ENCODE assay signal across 8 mouse cellular contexts in the genomic region with DNA sequence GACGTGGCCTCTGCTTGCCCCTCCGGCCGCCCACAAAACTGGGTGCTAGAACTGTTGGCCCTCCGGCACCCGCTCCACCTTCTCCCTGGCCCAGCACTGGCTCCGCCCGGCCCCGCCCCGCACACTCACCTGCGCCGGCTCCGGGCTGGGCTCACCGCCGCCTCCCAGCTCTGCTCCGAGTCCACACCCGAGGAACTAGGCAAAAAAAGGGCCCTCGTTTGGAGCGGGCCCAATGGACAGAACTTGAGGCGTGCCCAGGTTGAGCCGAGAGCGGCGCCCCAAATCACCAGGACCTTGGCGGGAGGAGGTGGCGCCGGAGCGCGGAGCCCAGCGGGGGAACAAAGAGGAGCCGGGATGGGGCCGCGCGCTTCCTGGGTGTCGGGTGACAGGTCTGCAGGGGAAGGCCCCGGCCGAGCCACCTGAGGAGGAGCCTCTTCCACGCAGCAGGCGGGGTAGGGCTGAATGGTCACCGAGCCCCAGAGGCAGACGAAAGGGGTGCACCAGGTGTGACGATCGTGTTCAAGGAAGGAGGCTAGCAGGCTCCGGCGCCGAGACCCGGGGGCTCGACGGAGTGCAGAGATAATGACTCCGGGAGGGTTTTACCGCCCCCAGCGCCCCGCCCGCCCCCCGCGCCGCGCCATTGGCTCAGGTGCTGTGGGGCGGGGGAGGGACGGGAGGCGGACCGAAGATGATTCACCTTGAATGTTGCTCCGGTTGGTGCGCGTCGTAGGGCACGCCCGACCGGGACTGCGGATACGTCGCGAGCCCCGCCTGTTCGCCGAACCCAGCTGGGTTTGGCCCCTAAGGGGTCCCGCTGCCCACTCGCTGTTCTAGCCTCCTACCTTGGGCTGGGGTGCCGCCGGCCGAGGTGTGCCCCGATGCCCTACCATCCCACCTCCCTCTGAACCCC.
DNase-seq lines count a peak whose midpoint lies in the region; ATAC-seq and TF ChIP-seq lines count a peak whose summit lies in the region.

No protein-coding gene starts in this region.

- peaks cover 0 to 6% of the 10 kb centered on the region in 2 experiments; a peak in 2 of 4 replicates for H3K4me1 ChIP-seq in MEL (ENCODE audit: control insufficient read depth in 1 of 2, insufficient read depth in 2 of 2, low read length in 2 of 2)
- peaks cover 22% of the 10 kb centered on the region for H3K4me1 ChIP-seq in forebrain, embryonic 11.5 days (replicated peaks; ENCODE audit: control insufficient read depth, insufficient read depth, low read length)
- H3K4me1 ChIP-seq in testis, adult 2 months (ENCODE audit: control insufficient read depth, insufficient read depth, low read length), result peaks cover 34% of the 10 kb centered on the region

- H3K9ac ChIP-seq in MEL (ENCODE audit: control insufficient read depth, low read depth, low read length, poor library complexity, severe bottlenecking), result peak overlapping the region; percentile 68
- H3K9ac ChIP-seq in forebrain, embryonic 11.5 days (ENCODE audit: low read length), result no peak overlapping the region; the same call in 1 of the 2 replicates

- H3K27ac ChIP-seq in MEL (ENCODE audit: control insufficient read depth, low read depth, low read length), result no peak overlapping the region
- H3K27ac ChIP-seq in forebrain, embryonic 11.5 days (ENCODE audit: low read depth, low read length), result no peak overlapping the region
- H3K27ac ChIP-seq in testis, adult 2 months (ENCODE audit: control insufficient read depth, insufficient read depth, low read depth, low read length), result no peak overlapping the region

- peak overlapping the region; percentile 77 to 96 for H3K4me3 ChIP-seq in MEL (ENCODE audit: control insufficient read depth in 1 of 2, insufficient read depth in 1 of 2, low read depth in 2 of 2, low read length in 2 of 2)
- H3K4me3 ChIP-seq in forebrain, embryonic 11.5 days (ENCODE audit: low read depth, low read length), result peak overlapping the region; percentile 23
- H3K4me3 ChIP-seq in testis, adult 2 months (ENCODE audit: control insufficient read depth, low read depth, low read length), result peak overlapping the region; percentile 60

- intact Hi-C loops in gastrocnemius, postnatal 14 days (cut with DNase I; ENCODE audit: low total_unique reads), result no loop called here

- H3K4me2 ChIP-seq in forebrain, embryonic 11.5 days (ENCODE audit: low read depth, low read length, severe bottlenecking), result peak overlapping the region; percentile 44

- 0 out of 2 replicates have a peak, but pooled peaks have one; percentile 19 for ATAC-seq in forebrain, embryonic 11.5 days (replicated peaks; ENCODE audit: low FRiP score)

- H3K79me2 ChIP-seq in MEL (ENCODE audit: control insufficient read depth, insufficient read depth, low read length, poor library complexity), result no peaks in the 10 kb centered on the region; the same call in 1 of the 2 replicates

- peak; percentile 13 to 66 for TF ChIP-seq POLR2A in MEL (IDR thresholded peaks at IDR 0.05; ENCODE audit: control insufficient read depth in 1 of 2, insufficient read depth in 1 of 2, low read depth in 1 of 2, low read length in 2 of 2, poor library complexity in 1 of 2)
- TF ChIP-seq POLR2A in testis, adult 2 months (IDR thresholded peaks at IDR 0.05; ENCODE audit: control insufficient read depth, low read depth, low read length), result no peak

- H3K36me3 ChIP-seq in MEL (ENCODE audit: control insufficient read depth in 1 of 2, insufficient read depth in 2 of 2, low read length in 2 of 2), result no peaks in the 10 kb centered on the region
- H3K36me3 ChIP-seq in forebrain, embryonic 11.5 days (ENCODE audit: control insufficient read depth, insufficient read depth, low read length), result no peaks in the 10 kb centered on the region
- no peaks in the 10 kb centered on the region for H3K36me3 ChIP-seq in testis, adult 2 months (ENCODE audit: control insufficient read depth, insufficient read depth, low read length)

- TF ChIP-seq CTCF in MEL (IDR thresholded peaks at IDR 0.05 in 2 of 3, conservative IDR thresholded peaks at IDR 0.05 in 1 of 3; ENCODE audit: control insufficient read depth in 1 of 3, insufficient read depth in 1 of 3, low read depth in 2 of 3, low read length in 3 of 3, poor library complexity in 1 of 3, severe bottlenecking in 1 of 3), result no peak
- no peak for TF ChIP-seq CTCF in testis, adult 2 months (IDR thresholded peaks at IDR 0.05; ENCODE audit: control insufficient read depth, insufficient read depth, insufficient replicate concordance, low read depth, low read length)

- WGBS in forebrain, embryonic 11.5 days, result under 1% methylated on average over 79 of the region's 80 CpGs

- no peaks in the 10 kb centered on the region for H3K9me3 ChIP-seq in MEL (replicated peaks; ENCODE audit: insufficient read depth, low read length)
- no peaks in the 10 kb centered on the region for H3K9me3 ChIP-seq in forebrain, embryonic 11.5 days (ENCODE audit: control insufficient read depth, low read length)

- TF ChIP-seq EP300 in MEL (IDR thresholded peaks at IDR 0.05; ENCODE audit: low read depth in 1 of 2, low read length in 2 of 2), result no peak

- no peak for TF ChIP-seq RAD21 in MEL (IDR thresholded peaks at IDR 0.05; ENCODE audit: low read depth, low read length)

- H3K27me3 ChIP-seq in MEL (ENCODE audit: control insufficient read depth in 1 of 2, insufficient read depth in 2 of 2, low read length in 2 of 2), result no peaks in the 10 kb centered on the region
- peaks cover 92% of the 10 kb centered on the region for H3K27me3 ChIP-seq in forebrain, embryonic 11.5 days (ENCODE audit: control insufficient read depth, insufficient read depth, low read length)
- peaks cover 5% of the 10 kb centered on the region for H3K27me3 ChIP-seq in testis, adult 2 months (ENCODE audit: control insufficient read depth, insufficient read depth, low read length)

- DNase-seq in B cell, adult 2 months, result peak; percentile 60 to 61
- DNase-seq in MEL (ENCODE audit: low read depth, low spot score), result peak; percentile 92
- DNase-seq in forebrain, embryonic 11.5 days (ENCODE audit: low spot score), result peak; percentile 68
- peak; percentile 55 for DNase-seq in kidney, postnatal 10 days
- DNase-seq in lung, postnatal 4 days, result peak; percentile 62 to 74
- DNase-seq in gastrocnemius, postnatal 14 days, result no peak
- no peak for DNase-seq in layer of hippocampus, adult 9-11 months

TF ChIP-seq in MEL, 35 proteins besides CTCF, POLR2A, EP300 and RAD21:
- TF ChIP-seq MYB (IDR thresholded peaks at IDR 0.05; ENCODE audit: low read depth, low read length), result no peak
- TF ChIP-seq USF2 (IDR thresholded peaks at IDR 0.05; ENCODE audit: borderline replicate concordance in 1 of 2, insufficient read depth in 1 of 2, low read depth in 1 of 2, low read length in 2 of 2), result no peak
- TF ChIP-seq SIN3A (IDR thresholded peaks at IDR 0.05; ENCODE audit: low read length), result peak; percentile 62; the same call in 1 of the 2 replicates
- peak; percentile 28; the same call in 1 of the 2 replicates for TF ChIP-seq POLR2AphosphoS2 (IDR thresholded peaks at IDR 0.05; ENCODE audit: low read length)
- TF ChIP-seq NELFE (IDR thresholded peaks at IDR 0.05; ENCODE audit: low read depth, low read length), result peak; percentile 53
- no peak for TF ChIP-seq ETS1 (IDR thresholded peaks at IDR 0.05; ENCODE audit: low read depth, low read length)
- no peak for TF ChIP-seq TBP (IDR thresholded peaks at IDR 0.05; ENCODE audit: low read depth, low read length)
- TF ChIP-seq KAT2A (conservative IDR thresholded peaks at IDR 0.05; ENCODE audit: low read depth, low read length), result no peak
- TF ChIP-seq NRF1 (IDR thresholded peaks at IDR 0.05; ENCODE audit: insufficient read depth, low read depth, low read length, poor library complexity, severe bottlenecking), result peak; percentile 41; the same call in 1 of the 2 replicates
- TF ChIP-seq CHD1 (IDR thresholded peaks at IDR 0.05; ENCODE audit: low read depth, low read length), result no peak
- no peak for TF ChIP-seq SMC3 (IDR thresholded peaks at IDR 0.05; ENCODE audit: low read depth, low read length)
- TF ChIP-seq MXI1 (IDR thresholded peaks at IDR 0.05; ENCODE audit: low read depth, low read length), result peak; percentile 49; the same call in 1 of the 2 replicates
- TF ChIP-seq MAZ (IDR thresholded peaks at IDR 0.05; ENCODE audit: low read depth, low read length), result no peak
- TF ChIP-seq GATA1 (IDR thresholded peaks at IDR 0.05; ENCODE audit: low read depth, low read length), result no peak
- TF ChIP-seq ELF1 (IDR thresholded peaks at IDR 0.05; ENCODE audit: low read depth, low read length), result no peak; the same call in 1 of the 2 replicates
- no peak for TF ChIP-seq ZKSCAN1 (IDR thresholded peaks at IDR 0.05; ENCODE audit: low read depth, low read length)
- TF ChIP-seq TCF12 (IDR thresholded peaks at IDR 0.05; ENCODE audit: low read depth, low read length), result 0 out of 2 replicates have a peak, but pooled peaks have one; percentile 37
TF ChIP-seq in MEL: peak in this region for 6.

Comparison
In these comparisons a context has a peak if more than half of its experiments do, and no peak if none do; other contexts are left out.
1. DNase-seq: peak in B cell, adult 2 months (2 of 2), MEL (single experiment), forebrain, embryonic 11.5 days (single experiment), kidney, postnatal 10 days (single experiment) and lung, postnatal 4 days (2 of 2); none in gastrocnemius, postnatal 14 days (single experiment) and layer of hippocampus, adult 9-11 months (single experiment).
2. H3K4me3 ChIP-seq: peak in every context shown above with its lines; median percentile 86 in MEL; 60 in testis, adult 2 months; 23 in forebrain, embryonic 11.5 days.